Mouse (Mus musculus) stomach, postnatal 0 days (tissue): ENCODE results near the gene Olfr147. TPM values are rescaled to one million over a fixed set of nuclear protein-coding genes. Genes with fewer than 3 reads are reported as not detected.

ENCODE experiments used
- ATAC-seq: fragments of 200-750 bp; cut with Nextera tagmentation; 2 replicates; pipeline ENCODE4 v1.8.0; 2017; ENCODE audit not compliant: low FRiP score, low TSS enrichment
- DNase-seq: peaks from one replicate; pipeline ENCODE4 v3.0.0-alpha.2; 2016; ENCODE audit warnings: low spot score
- H3K27ac ChIP-seq: fragments of 300-500 bp; sonication (generic); replicated peaks from 2 replicates; pipeline ENCODE4 v1.5.1; 2014; ENCODE audit warnings: mild to moderate bottlenecking, control low read depth
- H3K27me3 ChIP-seq: fragments of 300-500 bp; sonication (generic); 2 replicates; pipeline ENCODE4 v1.6.1; 2014; ENCODE audit warnings: low read length; ENCODE audit not compliant: control insufficient read depth, insufficient read depth
- H3K36me3 ChIP-seq: fragments of 300-500 bp; sonication (generic); 2 replicates; pipeline ENCODE4 v1.6.1; 2014; ENCODE audit warnings: low read length, mixed read lengths; ENCODE audit not compliant: control insufficient read depth, insufficient read depth
- H3K4me1 ChIP-seq: fragments of 300-500 bp; sonication (generic); replicated peaks from 2 replicates; pipeline ENCODE4 v1.6.1; 2014; ENCODE audit warnings: antibody characterized with exemption; ENCODE audit not compliant: control insufficient read depth, insufficient read depth
- H3K4me2 ChIP-seq: fragments of 300-500 bp; sonication (generic); replicated peaks from 2 replicates; pipeline ENCODE4 v1.6.1; 2014; ENCODE audit warnings: low read depth, mild to moderate bottlenecking, control low read depth, moderate library complexity
- H3K4me3 ChIP-seq: fragments of 300-500 bp; sonication (generic); 2 replicates; pipeline ENCODE4 v1.5.1; 2014; ENCODE audit warnings: low read depth, low read length, control low read depth
- H3K9ac ChIP-seq: fragments of 300-500 bp; sonication (generic); 2 replicates; pipeline ENCODE4 v1.6.1; 2014; ENCODE audit warnings: mild to moderate bottlenecking, low read length, control low read depth, mixed read lengths
- H3K9me3 ChIP-seq: fragments of 300-500 bp; sonication (generic); 2 replicates; pipeline ENCODE4 v1.6.1; 2016; ENCODE audit warnings: low read length; ENCODE audit not compliant: control insufficient read depth
- CTCF ChIP-seq: IDR thresholded peaks from 2 replicates; pipeline ENCODE4 v1.5.1; 2016; ENCODE audit warnings: antibody characterized with exemption, low read depth, mild to moderate bottlenecking, moderate library complexity
- EP300 ChIP-seq: optimal IDR thresholded peaks from 2 replicates; pipeline ENCODE3; 2016; ENCODE audit warnings: antibody characterized with exemption
- WGBS: fragments of 180-500 bp; shearing (Covaris S2); extraction: QIAGEN DNeasy Blood & Tissue Kit; methylation state at CpG from one replicate; pipeline ENCODE4 v1.1.7; 2014; 5-methylcytosine and 5-hydroxymethylcytosine counted together
- polyA plus RNA-seq: library from polyadenylated mRNA; unstranded; fragments of >200 nt; fragmentation: Nextera tagmentation; extraction: Ambion mirVana; gene quantifications from 2 replicates; pipeline ENCODE4 v1.2.1, GENCODE M21; 2015

Olfr147 gene
- polyA plus RNA-seq, 1 experiment from 2014 or later, result not detected

DNA sequence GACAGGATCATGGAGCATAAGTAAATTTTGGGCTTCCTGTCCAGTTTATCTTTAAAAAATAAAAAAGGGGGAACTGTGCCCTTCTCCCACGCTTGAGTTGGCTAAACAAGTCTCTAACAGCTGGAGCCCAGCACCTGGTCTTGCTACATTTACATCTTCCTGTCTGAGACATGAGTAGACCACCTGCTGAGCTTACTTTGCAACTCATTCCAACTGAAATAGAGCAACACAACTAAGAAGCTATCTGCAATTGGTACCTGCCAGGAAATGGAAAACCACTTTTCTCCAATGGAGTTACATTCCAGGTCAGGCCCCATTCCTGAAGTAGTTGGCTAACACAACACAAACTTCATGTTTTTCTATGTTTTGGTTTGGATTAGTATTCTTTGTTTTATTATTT, 25.5 kb downstream of the Olfr147 start:
- Histone ChIP-seq H3K9me3 (no peaks in the 10 kb centered on the region), H3K4me1 (no peaks in the 10 kb centered on the region), H3K9ac (no peak overlapping the region), H3K27ac (no peak overlapping the region), H3K4me2 (no peak overlapping the region), H3K36me3 (no peaks in the 10 kb centered on the region), H3K27me3 (no peaks in the 10 kb centered on the region), H3K4me3 (no peak overlapping the region)
- no peak for TF ChIP-seq CTCF
- TF ChIP-seq EP300, result no peak
- DNase-seq, result no peak
- no peak for ATAC-seq
- 48% methylated on average over 1 of the region's 1 CpGs for WGBS

DNA sequence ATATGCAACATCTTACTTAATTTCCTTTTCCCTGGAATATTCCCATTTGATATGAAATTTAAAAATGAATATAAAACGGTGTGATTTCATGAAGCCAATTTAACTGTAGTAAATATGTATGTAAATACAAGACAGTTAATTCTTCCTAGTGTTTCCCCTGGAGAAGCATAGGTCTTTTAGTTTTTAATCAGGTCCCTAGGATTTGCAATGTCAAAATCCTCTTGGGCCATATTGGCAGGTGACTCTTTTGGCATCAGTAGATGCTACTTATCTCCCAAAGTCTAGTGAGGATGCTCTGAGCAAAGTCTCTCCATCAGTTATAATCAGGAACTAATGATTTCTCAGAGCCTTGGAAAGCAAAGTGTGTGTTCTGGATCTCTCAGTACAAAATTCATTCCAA, 27.7 kb downstream of the Olfr147 start, which contains the start of gene Olfr901:
Gene Olfr901 (plus strand): TSS at position 301 of the 400 bp plus-strand sequence.
- no peaks in the 10 kb centered on the region for H3K36me3 ChIP-seq
- H3K4me1 ChIP-seq, result no peaks in the 10 kb centered on the region
- H3K4me2 ChIP-seq, result no peak within 1 kb of the TSS
- no peak for TF ChIP-seq CTCF
- no peak for TF ChIP-seq EP300
- H3K27ac ChIP-seq, result no peak within 1 kb of the TSS
- H3K9ac ChIP-seq, result no peak within 1 kb of the TSS
- DNase-seq (no peak), ATAC-seq (no peak)
- H3K4me3 ChIP-seq, result no peak within 1 kb of the TSS
- H3K27me3 ChIP-seq, result no peaks in the 10 kb centered on the region
- 88% methylated on average over 1 of the region's 1 CpGs for WGBS
- no peaks in the 10 kb centered on the region for H3K9me3 ChIP-seq

DNA sequence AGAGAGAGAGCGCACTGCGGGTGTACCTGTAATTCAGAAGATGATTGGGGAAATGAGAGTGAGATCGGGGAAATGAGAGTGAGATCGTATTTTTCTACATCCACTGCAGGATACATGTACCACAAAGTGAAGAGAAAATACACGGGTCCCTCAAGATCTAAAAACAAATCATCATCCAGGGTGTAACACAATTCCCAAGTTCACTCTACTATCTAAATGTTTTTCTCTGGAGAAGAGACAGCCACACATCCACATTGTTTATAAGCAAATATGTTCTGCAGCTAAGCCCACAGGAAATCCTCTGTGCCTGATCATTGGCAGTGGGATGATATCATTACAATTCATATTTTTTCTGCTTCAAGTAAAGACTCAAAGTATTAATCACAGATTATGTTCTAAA, 45.9 kb downstream of the Olfr147 start, which contains the start of gene Olfr902:
Gene Olfr902 (plus strand): TSS at position 301 of the 400 bp plus-strand sequence.
- Histone ChIP-seq H3K27me3 (no peaks in the 10 kb centered on the region), H3K36me3 (no peaks in the 10 kb centered on the region), H3K4me1 (no peaks in the 10 kb centered on the region), H3K9ac (no peak within 1 kb of the TSS), H3K4me2 (no peak within 1 kb of the TSS), H3K27ac (no peak within 1 kb of the TSS), H3K9me3 (no peaks in the 10 kb centered on the region), H3K4me3 (no peak within 1 kb of the TSS)
- TF ChIP-seq CTCF, result no peak
- no peak for TF ChIP-seq EP300
- WGBS, result 90% methylated on average over 5 of the region's 5 CpGs
- DNase-seq (no peak), ATAC-seq (no peak)

Other genes starting within 250 kb of the Olfr147 start
- gene Olfr891, start 220.9 kb upstream of the Olfr147 start, polyA plus RNA-seq, result not detected in 2 replicates
- 0.06 and 0.11 TPM in 2 replicates for gene Olfr893, start 193.3 kb upstream of the Olfr147 start, polyA plus RNA-seq
- gene Olfr894, start 183.6 kb upstream of the Olfr147 start, polyA plus RNA-seq, result not detected in 2 replicates
- gene Olfr143, start 148.9 kb upstream of the Olfr147 start, polyA plus RNA-seq, result not detected in 2 replicates
- gene Olfr895, start 133.8 kb upstream of the Olfr147 start, polyA plus RNA-seq, result not detected in 2 replicates
- not detected in 2 replicates for gene Olfr896-ps1, start 110.6 kb upstream of the Olfr147 start, polyA plus RNA-seq
- not detected in 2 replicates for gene Olfr25, start 72.6 kb upstream of the Olfr147 start, polyA plus RNA-seq
- not detected in 2 replicates for gene Olfr898, start 53.3 kb upstream of the Olfr147 start, polyA plus RNA-seq
- gene Olfr250, start 34.8 kb upstream of the Olfr147 start, polyA plus RNA-seq, result not detected in 2 replicates
- not detected in 2 replicates for gene Olfr251, start 24.6 kb upstream of the Olfr147 start, polyA plus RNA-seq
- gene Olfr901, start 27.8 kb downstream of the Olfr147 start, polyA plus RNA-seq, result not detected in 2 replicates
- not detected in 2 replicates for gene Olfr902, start 46.0 kb downstream of the Olfr147 start, polyA plus RNA-seq
- gene Olfr904, start 61.4 kb downstream of the Olfr147 start, polyA plus RNA-seq, result not detected in 2 replicates
- not detected in 2 replicates for gene Olfr905, start 69.4 kb downstream of the Olfr147 start, polyA plus RNA-seq
- gene Olfr906, start 85.4 kb downstream of the Olfr147 start, polyA plus RNA-seq, result not detected in 2 replicates
- gene Olfr907, start 94.1 kb downstream of the Olfr147 start, polyA plus RNA-seq, result not detected in 2 replicates
- not detected in 2 replicates for gene Olfr911-ps1, start 119.9 kb downstream of the Olfr147 start, polyA plus RNA-seq
- gene Olfr910, start 136.2 kb downstream of the Olfr147 start, polyA plus RNA-seq, result not detected in 2 replicates
- gene Olfr912, start 178.5 kb downstream of the Olfr147 start, polyA plus RNA-seq, result 0.01 TPM in 1 of 2 replicates, not detected in the other
- gene Olfr913, start 191.1 kb downstream of the Olfr147 start, polyA plus RNA-seq, result 0.04 TPM in 1 of 2 replicates, not detected in the other
- gene Olfr914, start 203.4 kb downstream of the Olfr147 start, polyA plus RNA-seq, result not detected in 2 replicates